Mouse (Mus musculus): ENCODE measurements around the gene AI597479.
"Not testable (repeated sequence)": the region's sequence is repeated elsewhere in the genome, so short reads cannot be mapped to it uniquely, and the experiment has no call there.

The AI597479 gene

GRCm38 (mm10) chr1:43127196-43127595 lies 28.7 kb downstream of the AI597479 start:
- no peak for DNase-seq

GRCm38 (mm10) chr1:43127820-43128610 lies 29.5 kb downstream of the AI597479 start:
- DNase-seq = no peak

GRCm38 (mm10) chr1:43130219-43130981 lies 31.9 kb downstream of the AI597479 start:
- DNase-seq = no peak

- DNase-seq = no peak
Observed at GRCm38 (mm10) chr1:43131591-43131990, 33.1 kb downstream of the AI597479 start.

- not testable (repeated sequence) for DNase-seq
Observed at GRCm38 (mm10) chr1:43136488-43137029, 38.0 kb downstream of the AI597479 start.

- no peak for DNase-seq
Observed at GRCm38 (mm10) chr1:43137334-43137733, 38.8 kb downstream of the AI597479 start.

GRCm38 (mm10) chr1:43138268-43138812 lies 39.8 kb downstream of the AI597479 start:
- DNase-seq = no peak

- DNase-seq = peak; percentile 85 to 91
Observed at GRCm38 (mm10) chr1:43139587-43140266, 41.2 kb downstream of the AI597479 start.

GRCm38 (mm10) chr1:43141555-43141961 lies 43.0 kb downstream of the AI597479 start:
- no peak for DNase-seq

GRCm38 (mm10) chr1:43142849-43143248 lies 44.3 kb downstream of the AI597479 start:
- DNase-seq = no peak

GRCm38 (mm10) chr1:43143284-43143683 lies 44.8 kb downstream of the AI597479 start:
- peak in 1 of 2 experiments; percentile 63 for DNase-seq

GRCm38 (mm10) chr1:43143791-43144190 lies 45.3 kb downstream of the AI597479 start:
- no peak for DNase-seq

- no peak for DNase-seq
Observed at GRCm38 (mm10) chr1:43144338-43144906, 45.9 kb downstream of the AI597479 start.

- no peak for DNase-seq
Observed at GRCm38 (mm10) chr1:43145388-43145787, 46.9 kb downstream of the AI597479 start.

- peak in 1 of 2 experiments; percentile 39 for DNase-seq
Observed at GRCm38 (mm10) chr1:43147474-43147873, 49.0 kb downstream of the AI597479 start.

GRCm38 (mm10) chr1:43150225-43150624 lies 51.7 kb downstream of the AI597479 start:
- DNase-seq = peak in 1 of 2 experiments; percentile 57

GRCm38 (mm10) chr1:43152626-43153025 lies 54.1 kb downstream of the AI597479 start:
- DNase-seq = no peak

- no peak for DNase-seq
Observed at GRCm38 (mm10) chr1:43153538-43153937, 55.0 kb downstream of the AI597479 start.

GRCm38 (mm10) chr1:43154491-43154890 lies 56.0 kb downstream of the AI597479 start:
- no peak for DNase-seq

GRCm38 (mm10) chr1:43157907-43158306 lies 59.4 kb downstream of the AI597479 start:
- peak in 1 of 2 experiments; percentile 49 for DNase-seq

GRCm38 (mm10) chr1:43159429-43159828 lies 60.9 kb downstream of the AI597479 start:
- DNase-seq = no peak

GRCm38 (mm10) chr1:43162394-43162793 lies 63.9 kb downstream of the AI597479 start:
- DNase-seq = no peak
